Mouse (Mus musculus) liver, adult 2 months (tissue): ENCODE data around the gene Ssna1. TPM values are rescaled to one million over a fixed set of nuclear protein-coding genes. Genes with fewer than 3 reads are reported as not detected.
"Not testable (repeated sequence)": the region's sequence is repeated elsewhere in the genome, so short reads cannot be mapped to it uniquely, and the experiment has no call there.

Experiments
- DNase-seq: peaks from one replicate; pipeline ENCODE4 v3.0.0-alpha.2; 2011; ENCODE audit warnings: low read depth, low spot score; ENCODE audit errors: extremely low read depth
- H3K27ac ChIP-seq: fragments of 200-500 bp; replicated peaks from 2 replicates; pipeline ENCODE4 v1.5.1; 2012; ENCODE audit warnings: low read depth, mild to moderate bottlenecking, control low read depth, inconsistent platforms, low read length; ENCODE audit not compliant: insufficient read depth
- H3K27me3 ChIP-seq: fragments of 200-500 bp; 2 replicates; pipeline ENCODE4 v1.6.1; 2012; ENCODE audit warnings: mild to moderate bottlenecking, moderate library complexity, low read length, inconsistent platforms; ENCODE audit not compliant: control insufficient read depth, insufficient read depth
- H3K36me3 ChIP-seq: fragments of 200-500 bp; 2 replicates; pipeline ENCODE4 v1.6.1; 2012; ENCODE audit warnings: low read length, inconsistent platforms; ENCODE audit not compliant: control insufficient read depth, insufficient read depth
- H3K4me1 ChIP-seq: fragments of 200-500 bp; 2 replicates; pipeline ENCODE4 v1.6.1; 2011; ENCODE audit warnings: low read length; ENCODE audit not compliant: control insufficient read depth, insufficient read depth
- H3K4me3 ChIP-seq: fragments of 200-500 bp; 2 replicates; pipeline ENCODE4 v1.5.1; 2011; ENCODE audit warnings: low read depth, mild to moderate bottlenecking, control low read depth, low read length, moderate library complexity; ENCODE audit not compliant: insufficient read depth
- H3K79me2 ChIP-seq: fragments of 200-500 bp; 2 replicates; pipeline ENCODE4 v1.6.1; 2012; ENCODE audit warnings: inconsistent platforms, mild to moderate bottlenecking, low read length, moderate library complexity; ENCODE audit not compliant: control insufficient read depth, insufficient read depth
- H3K9ac ChIP-seq: fragments of 200-500 bp; 2 replicates; pipeline ENCODE4 v1.6.1; 2012; ENCODE audit warnings: low read depth, mild to moderate bottlenecking, control low read depth, inconsistent platforms, low read length
- CTCF ChIP-seq: fragments of 200-500 bp; IDR thresholded peaks from 2 replicates; pipeline ENCODE4 v1.5.1; 2011; ENCODE audit warnings: low read depth, low read length, control low read depth
- POLR2A ChIP-seq: fragments of 200-500 bp; IDR thresholded peaks from 2 replicates; pipeline ENCODE4 v1.6.1; 2011; ENCODE audit warnings: low read length, control low read depth; ENCODE audit not compliant: insufficient read depth; ENCODE audit errors: extremely low read depth
- WGBS: fragments of 180-500 bp; shearing (Covaris S2); methylation state at CpG from one replicate; pipeline ENCODE4 v1.1.7; 2018; 5-methylcytosine and 5-hydroxymethylcytosine counted together
- polyA plus RNA-seq: library from polyadenylated mRNA; depleted of rRNA; stranded (reverse); fragments of >200 nt; gene quantifications from 2 replicates; pipeline ENCODE4 v1.2.3, GENCODE M21; 2012
- total RNA-seq: library from RNA; depleted of rRNA; stranded (reverse); fragments of >200 nt; gene quantifications from 2 replicates; pipeline ENCODE4 v1.2.3, GENCODE M21; 2014

Gene Ssna1
- total and polyA plus RNA-seq, 2 experiments: 17.6 to 25.5 TPM

- Histone ChIP-seq H3K79me2 (peaks cover 9% of the 10 kb centered on the region; the same call in 1 of the 2 replicates), H3K36me3 (no peaks in the 10 kb centered on the region), H3K27ac (peak within 1 kb of the TSS; percentile 49), H3K4me1 (peaks cover 17% of the 10 kb centered on the region), H3K27me3 (no peaks in the 10 kb centered on the region), H3K9ac (peak within 1 kb of the TSS; percentile 78), H3K4me3 (peak within 1 kb of the TSS; percentile 79)
- WGBS: under 1% methylated on average over 39 of the region's 39 CpGs
- TF ChIP-seq POLR2A (peak; percentile 72; the same call in 1 of the 2 replicates), CTCF (no peak)
- DNase-seq: peak; percentile 97
Measured at GRCm38 (mm10) chr2:25262291-25262767, 9.9 kb downstream of the Ssna1 start, which contains the start of gene Tprn. Gene Tprn (plus strand): TSS chr2:25262618.

DNA sequence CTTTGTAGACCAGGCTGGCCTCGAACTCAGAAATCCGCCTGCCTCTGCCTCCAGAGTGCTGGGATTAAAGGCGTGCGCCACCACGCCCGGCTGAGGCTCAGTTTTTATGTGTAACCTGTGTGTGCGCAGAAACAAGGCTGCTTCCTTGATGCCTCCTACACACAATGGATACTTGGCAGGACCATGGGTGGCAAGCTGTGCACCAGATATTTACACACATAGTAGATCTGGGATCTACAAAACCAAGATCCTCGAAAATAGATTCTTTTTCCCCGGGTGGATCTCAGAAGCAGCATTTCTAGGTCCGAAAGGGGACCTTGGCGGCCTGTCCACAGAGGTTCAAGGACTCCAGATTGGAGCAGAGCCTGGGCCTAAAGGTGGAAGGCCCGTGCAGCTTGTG, 10.4 kb downstream of the Ssna1 start:
- no peak for DNase-seq
- Histone ChIP-seq H3K27ac (peak overlapping the region; percentile 49), H3K27me3 (no peaks in the 10 kb centered on the region), H3K79me2 (peaks cover 9% of the 10 kb centered on the region; the same call in 1 of the 2 replicates), H3K9ac (peak overlapping the region; percentile 63), H3K4me3 (peak overlapping the region; percentile 53), H3K4me1 (peaks cover 15% of the 10 kb centered on the region), H3K36me3 (no peaks in the 10 kb centered on the region)
- 37% methylated on average over 12 of the region's 12 CpGs for WGBS
- TF ChIP-seq CTCF (no peak), POLR2A (no peak)

DNA sequence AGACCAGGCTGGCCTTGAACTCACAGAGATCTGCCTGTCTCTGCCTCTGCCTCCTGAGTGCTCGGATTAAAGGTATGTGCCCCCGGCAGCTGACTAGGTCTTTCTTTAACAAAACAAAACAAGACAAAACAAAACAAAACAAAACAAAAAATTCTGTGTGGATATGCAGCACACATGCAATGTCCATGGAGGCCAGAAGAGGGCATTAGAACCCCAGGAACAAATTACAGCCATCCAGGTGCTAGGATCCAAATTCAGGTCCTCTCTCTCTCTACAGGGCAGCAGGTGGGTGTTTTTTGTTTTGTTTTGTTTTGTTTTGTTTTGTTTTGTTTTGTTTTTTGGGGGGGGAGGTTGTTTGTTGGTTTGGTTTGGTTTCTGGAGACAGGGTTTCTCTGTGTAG, 13.4 kb downstream of the Ssna1 start:
- H3K9ac ChIP-seq: no peak overlapping the region
- no peak for DNase-seq
- peaks cover 11% of the 10 kb centered on the region; the same call in 1 of the 2 replicates for H3K79me2 ChIP-seq
- H3K36me3 ChIP-seq: no peaks in the 10 kb centered on the region
- H3K4me1 ChIP-seq: peaks cover 14% of the 10 kb centered on the region
- no peak overlapping the region for H3K27ac ChIP-seq
- no peak for TF ChIP-seq POLR2A
- TF ChIP-seq CTCF: peak; percentile 39
- no peaks in the 10 kb centered on the region for H3K27me3 ChIP-seq
- WGBS: 76% methylated on average over 2 of the region's 2 CpGs
- H3K4me3 ChIP-seq: no peak overlapping the region

DNA sequence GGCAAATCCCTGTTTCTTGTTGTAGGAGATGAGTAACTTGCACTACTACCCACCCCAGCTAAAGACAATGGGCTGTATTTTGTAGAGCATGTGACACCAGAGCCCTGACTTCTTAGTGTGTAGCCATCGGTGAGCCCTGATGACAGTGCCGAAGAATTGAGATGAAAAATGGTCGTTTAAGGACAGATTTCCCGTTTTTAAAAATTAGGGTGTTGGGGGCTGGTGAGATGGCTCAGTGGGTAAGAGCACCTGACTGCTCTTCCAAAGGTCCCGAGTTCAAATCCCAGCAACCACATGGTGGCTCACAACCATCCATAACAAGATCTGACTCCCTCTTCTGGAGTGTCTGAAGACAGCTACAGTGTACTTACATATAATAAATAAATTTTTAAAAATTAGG, 15.0 kb downstream of the Ssna1 start:
- H3K27ac ChIP-seq, H3K4me3 ChIP-seq, H3K4me1 ChIP-seq, H3K9ac ChIP-seq, H3K36me3 ChIP-seq, H3K79me2 ChIP-seq, DNase-seq, H3K27me3 ChIP-seq: not testable (repeated sequence)
- WGBS: 83% methylated on average over 5 of the region's 5 CpGs

DNA sequence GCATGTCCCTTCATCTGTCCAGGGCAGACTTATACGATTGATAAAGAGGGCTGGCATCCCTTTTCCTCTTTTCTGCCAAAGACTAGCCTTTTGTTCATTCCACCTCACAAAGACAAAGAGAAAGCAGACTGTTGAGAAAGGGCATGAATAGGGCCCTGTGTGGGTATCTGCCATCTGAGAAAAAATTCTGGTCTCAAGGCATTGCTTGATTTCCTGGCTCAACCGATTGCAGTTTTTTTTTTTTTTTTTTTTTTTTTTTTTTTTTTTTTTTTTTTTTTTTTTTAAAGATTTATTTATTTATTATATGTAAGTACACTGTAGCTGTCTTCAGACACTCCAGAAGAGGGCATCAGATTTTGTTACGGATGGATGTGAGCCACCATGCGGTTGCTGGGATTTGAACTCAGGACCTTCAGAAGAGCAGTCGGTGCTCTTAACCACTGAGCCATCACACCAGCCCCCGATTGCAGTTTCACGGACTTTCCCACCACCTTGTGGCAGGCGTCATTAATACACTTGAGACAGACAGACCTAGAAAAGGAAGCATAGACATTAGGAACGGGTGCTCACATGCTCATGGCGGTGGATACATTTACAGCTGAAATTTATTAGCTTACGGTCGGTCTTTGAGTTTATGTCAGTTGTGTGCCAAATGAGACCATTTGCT, 15.7 kb downstream of the Ssna1 start:
- peak overlapping the region; percentile 28; the same call in 1 of the 2 replicates for H3K9ac ChIP-seq
- not testable (repeated sequence) for H3K27ac ChIP-seq, H3K27me3 ChIP-seq, H3K36me3 ChIP-seq, H3K79me2 ChIP-seq, H3K4me1 ChIP-seq, DNase-seq
- 59% methylated on average over 12 of the region's 12 CpGs for WGBS
- 0 out of 2 replicates have a peak overlapping the region, but pooled peaks have one; percentile 78 for H3K4me3 ChIP-seq

DNA sequence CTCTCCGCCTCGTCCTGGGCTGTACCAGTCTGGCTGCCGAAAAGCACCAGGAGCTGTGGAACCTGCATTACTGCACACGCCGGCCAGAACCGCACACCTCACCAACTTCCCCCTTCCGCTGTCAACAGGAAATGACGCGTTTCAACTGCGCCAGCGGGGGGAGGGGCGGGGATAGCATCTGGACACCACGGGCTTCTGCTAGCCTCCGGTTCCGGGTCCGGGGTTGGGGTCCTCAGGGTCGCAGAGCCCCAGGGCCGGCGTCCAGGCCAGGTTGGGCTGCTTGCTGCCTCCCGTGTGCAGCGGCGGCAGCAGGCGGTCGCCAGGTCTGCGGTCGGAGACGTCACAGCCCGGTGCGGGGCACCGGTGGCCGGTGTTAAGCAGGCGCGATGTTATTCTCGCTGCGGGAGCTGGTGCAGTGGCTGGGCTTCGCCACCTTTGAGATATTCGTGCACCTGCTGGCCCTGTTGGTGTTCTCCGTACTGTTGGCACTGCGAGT, 16.9 kb downstream of the Ssna1 start, which contains the start of gene Tmem203:
Tmem203 (plus strand) TSS at position 156 of the 496 bp plus-strand sequence.
- Histone ChIP-seq H3K4me1 (peaks cover 9% of the 10 kb centered on the region), H3K36me3 (peaks cover 3% of the 10 kb centered on the region; the same call in 1 of the 2 replicates), H3K27ac (peak within 1 kb of the TSS; percentile 51), H3K9ac (peak within 1 kb of the TSS; percentile 83), H3K79me2 (peaks cover 2% of the 10 kb centered on the region; the same call in 1 of the 2 replicates), H3K27me3 (no peaks in the 10 kb centered on the region), H3K4me3 (peak within 1 kb of the TSS; percentile 78)
- WGBS: under 1% methylated on average over 39 of the region's 39 CpGs
- peak; percentile 68 for DNase-seq
- no peak for TF ChIP-seq CTCF
- TF ChIP-seq POLR2A: peak; percentile 73; the same call in 1 of the 2 replicates
